Mouse (Mus musculus): ENCODE results near the gene Zfp422. TPM values are rescaled to one million over a fixed set of nuclear protein-coding genes. Genes with fewer than 3 reads are reported as not detected.
A peak's percentile ranks its signal among the peaks of the same experiment; 100 is the strongest.
"Not testable (repeated sequence)": the region's sequence is repeated elsewhere in the genome, so short reads cannot be mapped to it uniquely, and the experiment has no call there.

The Zfp422 gene
- polyA plus RNA-seq, 1 experiment from 2014 or later = 181 TPM

DNA sequence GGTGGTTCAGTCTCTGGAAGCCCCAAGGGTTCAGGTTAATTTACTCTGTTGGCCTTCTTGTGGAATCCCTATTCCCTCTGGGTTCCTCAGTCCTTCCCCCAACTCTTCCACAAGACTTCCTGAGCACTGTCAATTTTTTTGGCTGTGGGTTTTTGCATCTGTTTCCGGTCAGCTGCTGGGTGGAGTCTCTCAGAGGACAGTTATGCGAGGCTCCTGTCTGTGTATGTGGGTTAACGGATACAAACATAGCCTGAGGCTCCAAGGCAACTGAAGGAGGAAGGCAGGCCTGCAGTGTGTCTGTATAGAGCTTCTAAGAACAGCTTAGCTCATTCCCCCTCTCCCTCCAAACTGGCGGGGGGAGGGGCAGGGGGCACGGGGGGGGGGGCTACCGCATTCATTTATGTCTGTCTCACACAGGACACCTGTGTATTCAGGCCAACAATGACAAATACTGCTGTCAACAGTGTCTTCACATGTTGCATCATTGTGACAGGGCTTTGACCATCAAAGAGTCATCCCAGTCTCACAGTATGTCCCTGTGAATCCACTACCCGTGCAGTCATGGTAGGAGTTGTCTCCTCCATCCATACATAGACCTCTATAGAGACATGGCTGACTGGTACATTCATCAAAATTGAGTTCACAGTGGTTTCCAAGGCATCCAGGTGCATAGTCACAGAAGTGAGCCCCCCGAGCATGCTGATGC lies 7.3 kb downstream of the Zfp422 start:
- DNase-seq (peak; percentile 9), ATAC-seq (ENCODE audit: insufficient read depth) (no peak)
- peaks cover 16% of the 10 kb centered on the region for H3K36me3 ChIP-seq (ENCODE audit: insufficient read depth)
- H3K27ac ChIP-seq (ENCODE audit: low read depth) = no peak overlapping the region
- H3K4me1 ChIP-seq (ENCODE audit: insufficient read depth) = no peaks in the 10 kb centered on the region
- H3K9ac ChIP-seq = no peak overlapping the region
- H3K4me2 ChIP-seq = no peak overlapping the region
- no peak overlapping the region for H3K4me3 ChIP-seq (ENCODE audit: low read depth, low read length)
- WGBS = 70% methylated on average over 8 of the region's 8 CpGs
- H3K9me3 ChIP-seq (ENCODE audit: low read depth, low read length) = no peaks in the 10 kb centered on the region
- H3K27me3 ChIP-seq (ENCODE audit: insufficient read depth, low read length) = no peaks in the 10 kb centered on the region
- TF ChIP-seq CTCF (IDR thresholded peaks at IDR 0.05; ENCODE audit: low read depth) = no peak

DNA sequence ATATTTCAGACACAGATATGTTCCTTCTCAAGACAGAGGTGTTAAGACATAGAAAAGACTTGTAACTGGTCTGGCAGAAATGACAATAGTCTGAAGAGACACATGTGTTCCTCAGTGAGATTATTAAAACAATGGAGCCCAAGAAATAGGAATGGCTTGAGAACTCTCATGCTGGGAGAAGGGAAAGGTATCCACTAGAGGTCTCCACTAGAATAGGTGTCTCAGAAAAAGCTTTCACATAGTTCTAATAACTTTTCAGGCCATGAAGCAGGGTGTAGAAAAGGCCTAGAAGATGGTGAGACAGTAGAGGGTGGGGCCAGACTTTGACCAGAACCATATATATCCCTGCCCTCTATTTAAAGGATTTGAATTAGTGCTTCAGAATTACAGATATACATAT lies 10.7 kb downstream of the Zfp422 start:
- no peak for TF ChIP-seq CTCF (IDR thresholded peaks at IDR 0.05; ENCODE audit: low read depth)

DNA sequence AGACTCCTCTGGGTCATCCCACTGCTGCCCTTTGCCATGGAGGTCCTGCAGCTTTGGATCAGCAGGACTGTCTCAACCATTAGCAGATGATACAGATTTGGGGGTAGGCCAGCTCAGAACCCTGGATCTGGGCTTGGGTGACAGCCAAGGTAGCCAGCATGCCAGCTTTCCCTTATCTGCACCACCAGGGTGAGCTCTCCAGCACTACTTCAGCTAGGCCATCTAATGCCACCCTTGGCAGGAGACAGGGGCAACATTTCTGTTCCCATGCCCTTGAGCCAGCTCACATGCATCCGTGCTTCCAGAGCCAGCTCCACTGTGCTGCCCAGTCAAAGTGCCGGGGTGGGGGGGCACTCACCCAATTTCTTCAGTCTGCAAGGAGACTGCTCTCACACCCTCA lies 13.1 kb downstream of the Zfp422 start:
- DNase-seq (no peak), ATAC-seq (ENCODE audit: insufficient read depth) (no peak)
- 90% methylated on average over 2 of the region's 2 CpGs for WGBS
- Histone ChIP-seq H3K36me3 (ENCODE audit: insufficient read depth) (no peaks in the 10 kb centered on the region), H3K4me3 (ENCODE audit: low read depth, low read length) (no peak overlapping the region), H3K4me1 (ENCODE audit: insufficient read depth) (no peaks in the 10 kb centered on the region), H3K9ac (no peak overlapping the region), H3K27me3 (ENCODE audit: insufficient read depth, low read length) (no peaks in the 10 kb centered on the region), H3K27ac (ENCODE audit: low read depth) (no peak overlapping the region), H3K4me2 (no peak overlapping the region), H3K9me3 (ENCODE audit: low read depth, low read length) (no peaks in the 10 kb centered on the region)
- no peak for TF ChIP-seq CTCF (IDR thresholded peaks at IDR 0.05; ENCODE audit: low read depth)

More for the DNA sequence above, 10.7 kb downstream of the Zfp422 start:
- ATAC-seq (ENCODE audit: insufficient read depth) = no peak
- H3K4me2 ChIP-seq = no peak overlapping the region
- no peaks in the 10 kb centered on the region for H3K4me1 ChIP-seq (ENCODE audit: insufficient read depth)
- no peak overlapping the region for H3K4me3 ChIP-seq (ENCODE audit: low read depth, low read length)
- no peaks in the 10 kb centered on the region for H3K9me3 ChIP-seq (ENCODE audit: low read depth, low read length)
- DNase-seq = no peak
- H3K9ac ChIP-seq = no peak overlapping the region
- H3K36me3 ChIP-seq (ENCODE audit: insufficient read depth) = no peaks in the 10 kb centered on the region
- H3K27ac ChIP-seq (ENCODE audit: low read depth) = no peak overlapping the region
- H3K27me3 ChIP-seq (ENCODE audit: insufficient read depth, low read length) = no peaks in the 10 kb centered on the region

DNA sequence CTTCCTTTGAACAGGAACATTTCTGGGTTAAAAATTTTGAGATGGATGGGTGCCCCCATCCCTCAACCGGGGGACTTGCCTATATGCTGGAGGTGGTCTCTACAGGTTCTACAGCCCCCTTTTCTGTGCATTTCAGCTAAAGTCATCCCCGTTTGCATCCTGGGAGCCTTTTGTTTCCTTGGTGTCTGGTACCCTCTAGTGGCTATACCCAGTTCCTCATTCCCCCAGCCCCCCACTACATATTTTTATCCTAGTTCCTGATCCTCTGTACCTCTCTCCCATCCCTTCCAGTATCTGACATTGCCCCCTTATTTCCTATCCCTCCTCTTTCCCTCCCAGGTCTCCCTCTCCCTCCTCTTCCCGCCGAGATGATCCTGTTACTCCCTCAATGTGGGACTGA lies 21.6 kb downstream of the Zfp422 start:
- H3K36me3 ChIP-seq (ENCODE audit: insufficient read depth) = no peaks in the 10 kb centered on the region
- no peak overlapping the region for H3K4me3 ChIP-seq (ENCODE audit: low read depth, low read length)
- ATAC-seq (ENCODE audit: insufficient read depth) (no peak), DNase-seq (no peak)
- 36% methylated on average over 4 of the region's 4 CpGs for WGBS
- H3K27ac ChIP-seq (ENCODE audit: low read depth) = no peak overlapping the region
- no peak overlapping the region for H3K9ac ChIP-seq
- H3K9me3 ChIP-seq (ENCODE audit: low read depth, low read length) = no peaks in the 10 kb centered on the region
- no peaks in the 10 kb centered on the region for H3K27me3 ChIP-seq (ENCODE audit: insufficient read depth, low read length)
- no peak overlapping the region for H3K4me2 ChIP-seq
- TF ChIP-seq CTCF (IDR thresholded peaks at IDR 0.05; ENCODE audit: low read depth) = no peak
- H3K4me1 ChIP-seq (ENCODE audit: insufficient read depth) = no peaks in the 10 kb centered on the region

DNA sequence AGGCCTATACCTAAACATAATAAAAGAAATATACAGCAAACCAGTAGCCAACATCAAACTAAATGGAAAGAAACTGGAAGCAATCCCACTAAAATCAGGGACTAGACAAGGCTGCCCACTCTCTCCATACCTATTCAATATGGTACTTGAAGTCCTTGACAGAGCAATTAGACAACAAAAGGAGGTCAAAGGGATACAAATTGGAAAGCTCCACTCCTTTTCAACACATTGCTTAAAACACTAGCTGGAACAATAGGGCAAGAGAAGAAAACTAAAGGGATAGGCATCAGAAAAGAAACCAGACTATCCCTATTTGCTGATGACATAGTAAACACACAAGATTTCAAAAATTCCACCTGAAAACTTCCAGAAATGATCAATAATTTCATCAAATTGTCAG lies 27.8 kb downstream of the Zfp422 start:
- not testable (repeated sequence) for DNase-seq; H3K9me3 ChIP-seq (ENCODE audit: low read depth, low read length); H3K4me1 ChIP-seq (ENCODE audit: insufficient read depth); H3K4me2 ChIP-seq; H3K27ac ChIP-seq (ENCODE audit: low read depth); H3K36me3 ChIP-seq (ENCODE audit: insufficient read depth); H3K27me3 ChIP-seq (ENCODE audit: insufficient read depth, low read length); H3K9ac ChIP-seq; ATAC-seq (ENCODE audit: insufficient read depth); H3K4me3 ChIP-seq (ENCODE audit: low read depth, low read length)

DNA sequence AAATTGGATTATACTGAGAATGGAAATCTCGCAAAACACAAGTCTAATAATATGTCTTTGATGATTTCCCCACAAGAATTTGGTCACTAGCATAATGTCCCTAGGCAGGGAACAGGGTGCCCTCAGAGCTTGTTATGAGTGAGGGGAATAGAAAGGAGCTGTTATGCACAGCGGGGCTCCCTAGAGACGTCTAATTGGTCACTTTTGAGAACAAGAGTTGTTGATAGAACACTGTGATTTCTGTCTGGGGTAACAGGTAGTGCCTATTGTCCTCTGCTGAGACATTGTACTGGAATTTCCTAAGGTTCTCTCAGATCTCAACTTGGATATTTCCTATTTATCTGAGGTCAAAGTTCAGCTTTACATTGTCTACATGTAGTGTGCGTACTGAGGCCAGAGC lies 44.7 kb downstream of the Zfp422 start, which contains the start of gene Olfr215:
TSS of gene Olfr215 (minus strand) at position 101 of the 400 bp plus-strand sequence.
- Histone ChIP-seq H3K9me3 (ENCODE audit: low read depth, low read length) (no peaks in the 10 kb centered on the region), H3K27ac (ENCODE audit: low read depth) (no peak within 1 kb of the TSS), H3K4me2 (no peak within 1 kb of the TSS), H3K36me3 (ENCODE audit: insufficient read depth) (no peaks in the 10 kb centered on the region), H3K27me3 (ENCODE audit: insufficient read depth, low read length) (no peaks in the 10 kb centered on the region), H3K4me1 (ENCODE audit: insufficient read depth) (no peaks in the 10 kb centered on the region), H3K4me3 (ENCODE audit: low read depth, low read length) (no peak within 1 kb of the TSS), H3K9ac (no peak within 1 kb of the TSS)
- no peak for TF ChIP-seq CTCF (IDR thresholded peaks at IDR 0.05; ENCODE audit: low read depth)
- DNase-seq = no peak
- ATAC-seq (ENCODE audit: insufficient read depth) = no peak
- WGBS = 72% methylated on average over 4 of the region's 4 CpGs

Small RNAs within 50 kb of the gene (microRNA-seq; reads per million reads assigned to microRNA genes)
- gene Mir7043 (ENCODE audit: borderline number of aligned reads) = not detected

Other genes with a start within 250 kb of the Zfp422 start
- 0.87 and 0.96 TPM in 2 replicates for gene Alox5, start 167.8 kb downstream of the Zfp422 start, polyA plus RNA-seq (2014; fragmentation: Nextera tagmentation; extraction: Ambion mirVana)
- gene Olfr211, start 139.9 kb downstream of the Zfp422 start, polyA plus RNA-seq (2014; fragmentation: Nextera tagmentation; extraction: Ambion mirVana) = not detected in 2 replicates
- gene Olfr212, start 122.5 kb downstream of the Zfp422 start, polyA plus RNA-seq (2014; fragmentation: Nextera tagmentation; extraction: Ambion mirVana) = not detected in 2 replicates
- gene Olfr213, start 90.5 kb downstream of the Zfp422 start, polyA plus RNA-seq (2014; fragmentation: Nextera tagmentation; extraction: Ambion mirVana) = not detected in 2 replicates
- gene Gm5580, start 77.9 kb downstream of the Zfp422 start, polyA plus RNA-seq (2014; fragmentation: Nextera tagmentation; extraction: Ambion mirVana) = 0.58 and 0.68 TPM in 2 replicates
- gene Olfr214, start 74.8 kb downstream of the Zfp422 start, polyA plus RNA-seq (2014; fragmentation: Nextera tagmentation; extraction: Ambion mirVana) = not detected in 2 replicates
- gene Olfr215, start 44.8 kb downstream of the Zfp422 start, polyA plus RNA-seq (2014; fragmentation: Nextera tagmentation; extraction: Ambion mirVana) = not detected in 2 replicates
- 23.5 and 24.0 TPM in 2 replicates for gene Depp1, start 21.6 kb upstream of the Zfp422 start, polyA plus RNA-seq (2014; fragmentation: Nextera tagmentation; extraction: Ambion mirVana)
- 5.1 and 5.6 TPM in 2 replicates for gene Rassf4, start 45.0 kb upstream of the Zfp422 start, polyA plus RNA-seq (2014; fragmentation: Nextera tagmentation; extraction: Ambion mirVana)
- 0.05 and 0.07 TPM in 2 replicates for gene Tmem72, start 87.9 kb upstream of the Zfp422 start, polyA plus RNA-seq (2014; fragmentation: Nextera tagmentation; extraction: Ambion mirVana)

Measured in lung, embryonic 14.5 days (tissue).